Mouse (Mus musculus) testis, adult 2 months (tissue): ENCODE measurements at regions not wholly inside any gene's neighbourhood (a gene's known extent, or its start where the extent isn't known, plus 50 kb on each side); places are given as distances from the start of the nearest gene placed in this dataset.

Source experiments
- H3K27ac ChIP-seq: fragments of 200-500 bp; 2 replicates; pipeline ENCODE4 v1.5.1; 2012; ENCODE audit warnings: low read depth, low read length; ENCODE audit not compliant: control insufficient read depth, insufficient read depth
- H3K27me3 ChIP-seq: fragments of 200-500 bp; 2 replicates; pipeline ENCODE4 v1.6.1; 2012; ENCODE audit warnings: mild to moderate bottlenecking, low read length, moderate library complexity; ENCODE audit not compliant: control insufficient read depth, insufficient read depth
- H3K36me3 ChIP-seq: fragments of 200-500 bp; 2 replicates; pipeline ENCODE4 v1.6.1; 2012; ENCODE audit warnings: mild to moderate bottlenecking, low read length; ENCODE audit not compliant: control insufficient read depth, insufficient read depth
- H3K4me1 ChIP-seq: fragments of 200-500 bp; 2 replicates; pipeline ENCODE4 v1.6.1; 2012; ENCODE audit warnings: low read length; ENCODE audit not compliant: control insufficient read depth, insufficient read depth
- H3K4me3 ChIP-seq: fragments of 200-500 bp; 2 replicates; pipeline ENCODE4 v1.5.1; 2012; ENCODE audit warnings: low read depth, mild to moderate bottlenecking, low read length, moderate library complexity, mixed read lengths; ENCODE audit not compliant: control insufficient read depth
- CTCF ChIP-seq: fragments of 200-500 bp; IDR thresholded peaks from 2 replicates; pipeline ENCODE4 v1.5.1; 2012; ENCODE audit warnings: low read depth, mild to moderate bottlenecking, inconsistent platforms, low read length, moderate library complexity; ENCODE audit not compliant: control insufficient read depth, insufficient read depth, insufficient replicate concordance
- POLR2A ChIP-seq: fragments of 200-500 bp; IDR thresholded peaks from 2 replicates; pipeline ENCODE4 v1.6.1; 2012; ENCODE audit warnings: low read depth, mild to moderate bottlenecking, inconsistent platforms, low read length, moderate library complexity; ENCODE audit not compliant: control insufficient read depth

DNA sequence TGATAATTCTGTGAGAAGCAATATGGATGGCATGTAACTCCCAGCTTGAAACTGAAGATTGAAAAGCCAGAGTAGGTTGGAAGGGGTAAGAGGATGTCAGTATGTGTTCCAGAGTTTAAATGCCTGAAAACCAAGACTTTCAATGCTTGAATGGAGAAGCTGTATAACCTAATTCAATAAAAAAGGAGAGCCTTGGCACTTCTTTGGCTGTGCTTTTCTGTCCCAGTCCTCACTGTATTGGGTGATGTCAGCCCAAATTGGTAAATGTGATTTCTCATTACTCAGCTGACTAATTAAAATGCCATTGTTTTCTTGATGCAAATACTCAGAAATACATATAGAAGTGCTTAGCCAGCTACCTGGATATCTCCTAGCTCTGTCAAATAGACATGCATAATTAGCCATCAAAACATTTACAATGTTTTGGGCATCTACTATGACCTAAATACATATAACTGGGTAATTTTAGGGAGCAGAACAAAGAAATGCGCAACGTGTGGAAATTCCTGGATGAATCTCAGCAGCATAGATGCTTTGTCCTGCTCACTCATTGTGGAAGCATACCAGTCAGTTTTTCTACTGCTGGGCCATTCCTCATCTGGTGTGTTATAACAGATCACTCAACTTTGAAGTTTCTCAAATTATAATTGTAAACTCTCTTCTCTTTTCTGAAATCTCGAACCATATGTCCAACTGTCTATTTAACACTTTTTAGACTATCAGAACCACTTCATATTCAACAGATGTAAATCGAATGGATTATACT, 347.5 kb upstream of the Ube2e3 start:
- Histone ChIP-seq H3K36me3 (no peaks in the 10 kb centered on the region), H3K4me3 (no peak overlapping the region), H3K27ac (no peak overlapping the region), H3K27me3 (no peaks in the 10 kb centered on the region), H3K4me1 (no peaks in the 10 kb centered on the region)
- TF ChIP-seq POLR2A = no peak
- no peak for TF ChIP-seq CTCF

DNA sequence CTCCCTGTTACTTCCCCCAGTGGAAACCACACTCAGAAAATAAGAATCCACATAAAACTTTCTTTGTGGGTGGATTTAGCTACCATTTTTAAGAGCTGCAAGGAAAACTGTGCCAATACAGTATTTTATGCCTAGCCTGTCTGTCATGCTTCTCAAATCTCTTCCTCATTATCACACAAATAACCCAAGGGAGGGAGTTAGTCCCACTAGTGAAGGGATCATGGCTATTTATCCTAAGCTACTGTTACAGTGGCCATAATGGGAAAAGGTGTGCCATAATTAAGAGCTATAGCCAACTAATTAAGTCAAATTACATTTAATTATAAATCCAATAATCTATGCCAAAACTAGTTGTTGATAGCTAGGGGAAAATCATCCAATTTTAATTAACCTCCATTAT, 374.8 kb upstream of the Ube2e3 start:
- Histone ChIP-seq H3K4me1 (no peaks in the 10 kb centered on the region), H3K27me3 (no peaks in the 10 kb centered on the region), H3K36me3 (no peaks in the 10 kb centered on the region), H3K27ac (no peak overlapping the region), H3K4me3 (no peak overlapping the region)
- TF ChIP-seq POLR2A (no peak), CTCF (no peak)

DNA sequence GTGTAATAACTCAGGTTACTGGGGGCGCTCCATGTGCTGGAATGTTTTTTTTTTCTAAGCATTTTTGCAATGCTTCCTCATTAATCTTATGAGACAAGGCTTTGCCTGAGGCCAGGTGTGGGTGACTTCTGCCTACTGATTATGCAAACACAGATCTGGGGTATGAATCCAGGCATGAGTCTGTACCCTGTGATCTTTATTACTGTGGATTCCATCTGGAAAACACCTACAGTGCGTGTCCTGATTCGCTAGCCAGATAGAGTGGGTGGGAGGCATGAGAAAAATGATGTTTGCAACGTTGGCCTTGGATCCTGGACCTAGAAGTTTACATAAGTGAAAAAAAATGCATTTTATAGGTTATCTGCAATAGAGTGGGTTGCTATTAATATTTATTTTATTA, 387.9 kb upstream of the Ube2e3 start:
- Histone ChIP-seq H3K36me3 (no peaks in the 10 kb centered on the region), H3K4me1 (no peaks in the 10 kb centered on the region), H3K27ac (no peak overlapping the region), H3K27me3 (no peaks in the 10 kb centered on the region), H3K4me3 (no peak overlapping the region)
- TF ChIP-seq CTCF (no peak), POLR2A (no peak)

DNA sequence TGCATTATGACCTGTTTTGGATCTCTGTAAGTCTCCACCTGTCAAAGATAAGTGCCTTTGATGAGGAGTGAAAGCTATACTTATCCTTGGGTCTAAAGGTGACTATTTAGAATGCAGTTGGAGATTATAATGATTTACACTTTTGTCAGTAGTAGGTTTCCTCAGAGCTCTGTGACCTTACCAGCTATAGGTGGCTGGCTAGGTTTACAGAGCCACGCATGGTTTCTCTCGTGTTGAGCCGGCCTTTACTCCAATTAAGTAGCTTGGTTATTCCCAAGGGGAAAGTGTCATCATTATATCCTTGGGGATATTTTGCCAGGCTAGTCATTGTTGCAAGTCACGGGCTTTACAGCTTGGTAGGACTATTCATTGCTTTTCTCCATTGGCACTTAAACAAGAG, 408.5 kb upstream of the Ube2e3 start:
- H3K27ac ChIP-seq = no peak overlapping the region
- no peaks in the 10 kb centered on the region for H3K27me3 ChIP-seq
- TF ChIP-seq CTCF = no peak
- TF ChIP-seq POLR2A = no peak
- no peaks in the 10 kb centered on the region for H3K36me3 ChIP-seq
- no peak overlapping the region for H3K4me3 ChIP-seq
- H3K4me1 ChIP-seq = no peaks in the 10 kb centered on the region

DNA sequence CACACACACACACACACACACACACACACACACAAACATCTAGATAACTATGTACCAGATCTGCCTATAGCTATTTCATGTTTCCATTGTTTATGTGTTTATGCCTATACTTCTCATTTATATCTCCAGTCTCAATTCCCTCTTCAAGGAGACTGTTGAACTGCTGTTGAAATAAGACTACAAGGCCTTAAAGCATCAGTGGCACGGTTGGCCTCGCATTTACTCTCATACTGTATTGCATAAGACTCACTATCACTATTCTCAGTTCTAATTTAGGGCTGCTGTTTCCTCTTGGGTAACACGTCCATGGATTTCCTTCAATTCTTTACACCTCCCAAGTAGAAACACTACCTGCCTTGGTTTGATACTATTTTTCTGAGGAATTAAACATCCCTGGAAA, 414.5 kb upstream of the Ube2e3 start:
- Histone ChIP-seq H3K27me3 (no peaks in the 10 kb centered on the region), H3K27ac (no peak overlapping the region), H3K4me1 (no peaks in the 10 kb centered on the region), H3K4me3 (no peak overlapping the region), H3K36me3 (no peaks in the 10 kb centered on the region)
- no peak for TF ChIP-seq CTCF
- no peak for TF ChIP-seq POLR2A

DNA sequence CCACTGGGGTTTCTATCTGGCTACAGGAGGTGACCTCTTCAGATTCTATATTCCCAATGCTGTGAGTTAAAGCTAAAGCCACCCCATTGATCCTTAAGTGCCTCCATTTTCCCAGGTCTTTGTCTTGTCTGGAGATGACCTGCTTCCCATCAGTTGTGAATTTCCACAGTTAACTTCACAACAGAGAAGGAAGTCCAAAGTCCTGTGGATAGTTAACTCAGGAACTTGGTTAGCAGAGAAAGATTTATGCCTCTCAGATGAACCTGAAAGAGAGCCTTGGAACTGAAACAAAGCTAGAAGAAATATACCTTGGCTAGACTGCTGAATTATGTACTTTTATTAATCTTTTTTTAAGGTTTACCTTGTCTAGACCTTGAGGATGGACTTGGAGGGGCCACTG, 431.1 kb upstream of the Ube2e3 start:
- H3K4me1 ChIP-seq = no peaks in the 10 kb centered on the region

DNA sequence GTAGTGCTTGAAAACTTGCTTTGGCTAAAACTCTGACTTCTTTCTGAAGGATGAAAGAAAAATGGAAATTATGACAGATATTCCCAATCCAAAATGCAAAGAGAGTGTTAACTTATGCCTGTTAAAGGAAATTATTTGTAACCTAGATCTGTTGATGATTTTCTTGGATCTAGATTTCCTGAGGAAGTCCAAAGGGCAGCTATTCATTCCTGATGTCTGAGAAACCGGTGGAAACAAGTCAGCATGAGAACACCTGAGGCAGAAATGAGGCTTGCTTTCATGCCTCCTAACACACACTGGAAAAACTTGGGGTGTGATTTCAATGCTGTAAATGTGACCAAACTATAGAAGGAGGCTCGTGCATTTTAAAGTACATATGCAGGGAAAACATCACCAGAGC, 432.9 kb upstream of the Ube2e3 start:
- H3K36me3 ChIP-seq = no peaks in the 10 kb centered on the region
- no peak overlapping the region for H3K4me3 ChIP-seq
- H3K27ac ChIP-seq = no peak overlapping the region
- H3K27me3 ChIP-seq = no peaks in the 10 kb centered on the region
- H3K4me1 ChIP-seq = no peaks in the 10 kb centered on the region
- TF ChIP-seq CTCF = no peak
- no peak for TF ChIP-seq POLR2A

More for the DNA sequence above, 431.1 kb upstream of the Ube2e3 start:
- H3K27ac ChIP-seq = no peak overlapping the region
- H3K27me3 ChIP-seq = no peaks in the 10 kb centered on the region
- H3K36me3 ChIP-seq = no peaks in the 10 kb centered on the region
- TF ChIP-seq CTCF (no peak), POLR2A (no peak)
- no peak overlapping the region for H3K4me3 ChIP-seq

DNA sequence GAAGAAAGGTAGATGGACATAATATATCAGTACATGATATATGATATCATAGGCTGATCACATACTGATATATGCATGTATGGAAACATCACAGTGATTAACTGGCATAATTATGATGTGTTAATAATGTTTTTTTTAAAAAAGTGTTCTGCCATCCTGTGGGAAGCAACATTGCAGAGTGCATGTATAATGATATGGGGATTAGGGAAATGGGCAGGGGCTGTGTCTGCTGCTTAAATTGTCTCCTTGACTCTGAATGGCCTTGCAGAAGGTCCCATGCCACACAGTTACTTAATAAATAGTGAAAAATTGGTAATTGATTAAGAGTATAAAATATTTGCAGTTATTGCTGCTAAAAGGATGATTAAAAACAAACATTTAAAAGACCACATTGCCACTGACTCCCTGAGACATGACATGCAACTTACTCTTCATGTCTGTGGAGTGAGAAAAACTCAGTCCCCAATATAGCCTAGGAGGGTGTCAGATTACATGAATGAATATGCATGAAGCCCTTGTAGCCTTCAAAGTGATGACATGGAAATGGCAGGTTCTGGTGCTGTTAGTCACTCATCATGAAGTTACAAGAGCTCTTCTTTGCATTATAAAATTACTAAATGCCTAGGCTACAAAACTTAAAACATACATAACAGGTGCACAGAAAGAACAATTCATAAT, 440.1 kb upstream of the Ube2e3 start:
- Histone ChIP-seq H3K36me3 (no peaks in the 10 kb centered on the region), H3K27ac (no peak overlapping the region), H3K27me3 (no peaks in the 10 kb centered on the region), H3K4me3 (no peak overlapping the region), H3K4me1 (no peaks in the 10 kb centered on the region)
- TF ChIP-seq CTCF (no peak), POLR2A (no peak)
